Mouse (Mus musculus) adipocyte (in vitro differentiated cells): ENCODE data around the gene Clec2i.
"Not testable (repeated sequence)": the region's sequence is repeated elsewhere in the genome, so short reads cannot be mapped to it uniquely, and the experiment has no call there.

ENCODE experiments used
- DNase-seq: peaks from one replicate; pipeline ENCODE4 v3.0.0-alpha.2; 2016; ENCODE audit warnings: low spot score

Clec2i gene

GRCm38 (mm10) chr6:128854895-128855294 lies 32.5 kb upstream of the Clec2i start:
- no peak for DNase-seq

GRCm38 (mm10) chr6:128855477-128855876 lies 31.9 kb upstream of the Clec2i start:
- no peak for DNase-seq

DNA sequence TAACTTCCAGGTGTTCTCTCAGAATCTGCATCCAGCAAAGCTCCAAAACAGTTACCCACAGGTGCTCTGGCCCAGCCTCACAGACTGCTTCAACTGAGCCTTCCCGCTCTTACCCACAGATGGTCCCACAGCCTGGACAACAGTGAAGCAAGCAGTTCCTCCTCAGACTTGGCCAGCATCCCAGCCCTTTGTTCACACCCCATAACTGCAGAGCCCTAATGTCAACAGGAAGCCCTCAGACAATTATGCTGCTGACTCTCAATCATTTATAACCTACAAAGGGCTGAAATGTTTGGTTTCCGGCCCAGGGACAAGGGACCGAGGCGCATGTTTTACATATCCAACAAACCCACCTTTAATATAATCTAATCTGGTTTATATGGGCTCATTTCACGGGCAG lies 31.1 kb upstream of the Clec2i start:
- DNase-seq: peak; percentile 42

GRCm38 (mm10) chr6:128857976-128858375 lies 29.4 kb upstream of the Clec2i start:
- DNase-seq: no peak

DNA sequence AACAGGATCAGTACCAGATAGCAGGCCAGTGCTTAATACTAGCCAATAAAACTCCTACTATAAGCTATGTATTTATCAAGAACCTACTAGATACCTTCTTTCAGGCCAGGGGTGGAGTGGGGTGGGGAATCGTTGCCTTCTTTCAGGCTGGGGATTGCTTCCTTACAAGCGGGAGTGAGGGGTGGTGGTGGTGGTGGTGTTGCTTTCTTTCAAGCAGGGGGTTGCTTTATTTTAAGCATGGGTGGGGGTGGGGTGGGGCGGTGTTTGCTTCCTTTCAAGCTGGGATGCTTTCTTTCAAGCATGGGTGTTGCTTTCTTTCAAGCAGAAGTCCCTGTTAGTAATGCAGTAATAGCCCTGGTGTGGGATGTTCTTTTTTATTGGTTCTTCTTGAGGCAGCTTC lies 18.5 kb upstream of the Clec2i start:
- no peak for DNase-seq

GRCm38 (mm10) chr6:128871910-128872610 lies 15.3 kb upstream of the Clec2i start:
- DNase-seq: no peak

- no peak for DNase-seq
Observed at GRCm38 (mm10) chr6:128888834-128889233, 1.4 kb downstream of the Clec2i start.

GRCm38 (mm10) chr6:128890948-128891355 lies 3.6 kb downstream of the Clec2i start, which contains the start of gene BC035044:
Gene BC035044, minus strand, starts transcription at chr6:128891126.
- DNase-seq: no peak

DNA sequence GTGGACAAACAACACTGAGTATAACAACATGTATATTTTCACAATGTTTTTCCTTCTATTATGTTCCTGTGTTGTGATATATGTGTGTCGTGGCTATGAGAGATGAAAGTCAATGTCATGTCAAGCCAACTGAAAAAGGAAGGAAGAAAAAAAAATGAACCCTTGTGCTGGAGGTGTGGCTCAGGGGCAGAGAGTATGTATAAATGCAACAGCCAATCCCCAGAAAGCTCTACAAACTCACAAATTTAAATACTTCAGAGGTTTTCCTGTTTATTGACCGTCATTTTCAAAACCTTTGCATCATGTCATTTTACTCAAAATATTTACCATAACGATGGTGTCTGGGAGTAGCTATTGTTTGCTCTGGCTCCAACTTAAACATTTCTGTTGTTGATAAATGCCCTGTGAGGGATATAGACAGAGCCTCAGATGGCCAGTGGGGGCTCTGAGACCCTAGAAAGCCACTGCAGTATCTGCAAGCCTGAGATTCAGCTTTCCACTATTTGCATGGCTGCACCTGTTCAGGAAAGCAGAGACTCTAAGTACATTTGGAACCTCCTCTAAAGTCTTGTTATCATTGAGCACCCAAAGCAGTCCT lies 8.1 kb downstream of the Clec2i start:
- no peak for DNase-seq

DNA sequence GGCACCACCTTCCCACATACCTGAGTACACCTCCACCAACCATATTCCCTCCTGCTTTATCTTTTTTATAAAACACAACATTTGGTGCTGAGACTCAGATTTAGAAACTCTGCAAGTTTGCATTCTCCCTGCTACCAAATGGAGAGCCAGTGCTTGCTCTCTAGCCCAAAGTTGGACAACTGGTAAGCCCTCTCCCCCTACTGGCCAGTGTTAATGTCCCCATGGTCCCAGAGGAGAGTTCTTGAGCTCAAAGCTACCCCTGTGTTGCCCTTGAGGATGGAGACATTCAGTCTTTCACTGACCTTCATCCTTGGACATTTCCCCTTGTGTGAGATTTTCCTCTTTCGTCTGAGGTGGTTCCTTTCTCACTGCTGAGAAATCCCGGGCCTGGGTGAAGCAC lies 12.7 kb downstream of the Clec2i start:
- DNase-seq: no peak

GRCm38 (mm10) chr6:128900796-128901552 lies 13.6 kb downstream of the Clec2i start:
- not testable (repeated sequence) for DNase-seq

DNA sequence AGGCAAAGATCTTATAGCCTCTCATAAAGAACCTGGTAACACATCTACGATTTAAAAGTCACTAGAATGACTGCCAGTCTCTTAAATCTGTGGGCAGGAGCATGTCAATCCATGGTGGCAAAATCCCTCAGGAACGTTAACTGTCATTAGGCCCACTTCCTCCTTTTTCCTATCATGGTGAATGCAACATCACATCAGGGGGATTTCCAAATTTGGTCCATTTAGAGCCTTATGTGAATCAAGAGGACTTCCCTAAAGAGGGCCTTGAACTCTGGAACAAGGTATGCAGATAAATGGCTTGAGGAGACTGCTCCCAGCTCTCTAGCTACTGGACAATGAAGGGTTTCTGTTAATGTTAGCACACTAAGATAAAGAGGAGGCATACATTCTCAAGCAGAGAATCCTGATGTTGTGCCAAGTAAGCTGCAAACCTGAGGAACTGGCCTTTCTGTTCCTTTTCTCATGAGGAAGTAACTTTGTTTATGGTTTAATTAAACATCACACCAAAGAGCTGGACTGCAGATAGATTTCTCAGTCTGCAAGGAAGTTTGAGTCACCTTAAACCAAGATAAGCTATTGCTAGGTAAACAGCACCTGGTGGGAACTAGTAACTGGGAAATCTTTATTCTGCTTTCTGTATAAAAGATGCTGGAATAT lies 26.3 kb downstream of the Clec2i start:
- DNase-seq: no peak

DNA sequence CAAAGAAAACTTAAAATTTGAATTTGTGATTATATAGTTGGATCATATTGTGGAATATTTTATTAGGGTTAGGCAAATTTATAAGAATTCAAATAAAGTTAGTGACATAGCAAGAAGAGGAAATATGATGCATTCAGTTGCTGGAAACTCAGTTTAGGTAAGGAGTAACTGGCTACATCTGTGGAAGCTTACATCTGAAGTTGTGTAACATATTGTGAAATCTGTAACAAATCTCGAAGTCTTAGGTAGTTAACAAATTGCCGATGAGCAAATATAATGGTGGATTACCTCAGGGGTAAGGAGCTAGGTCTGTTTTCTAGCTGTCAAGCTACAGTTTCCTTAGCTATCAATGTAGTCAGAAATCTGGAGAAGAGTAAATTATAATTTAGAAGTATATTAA lies 29.9 kb downstream of the Clec2i start:
- no peak for DNase-seq

GRCm38 (mm10) chr6:128933050-128933449 lies 45.7 kb downstream of the Clec2i start:
- DNase-seq: no peak

- DNase-seq: not testable (repeated sequence)
Observed at GRCm38 (mm10) chr6:128934081-128934480, 46.7 kb downstream of the Clec2i start, which contains the start of gene Clec2g. Gene Clec2g, plus strand, starts transcription at chr6:128934381.

GRCm38 (mm10) chr6:128935889-128936665 lies 48.7 kb downstream of the Clec2i start:
- DNase-seq: not testable (repeated sequence)

DNA sequence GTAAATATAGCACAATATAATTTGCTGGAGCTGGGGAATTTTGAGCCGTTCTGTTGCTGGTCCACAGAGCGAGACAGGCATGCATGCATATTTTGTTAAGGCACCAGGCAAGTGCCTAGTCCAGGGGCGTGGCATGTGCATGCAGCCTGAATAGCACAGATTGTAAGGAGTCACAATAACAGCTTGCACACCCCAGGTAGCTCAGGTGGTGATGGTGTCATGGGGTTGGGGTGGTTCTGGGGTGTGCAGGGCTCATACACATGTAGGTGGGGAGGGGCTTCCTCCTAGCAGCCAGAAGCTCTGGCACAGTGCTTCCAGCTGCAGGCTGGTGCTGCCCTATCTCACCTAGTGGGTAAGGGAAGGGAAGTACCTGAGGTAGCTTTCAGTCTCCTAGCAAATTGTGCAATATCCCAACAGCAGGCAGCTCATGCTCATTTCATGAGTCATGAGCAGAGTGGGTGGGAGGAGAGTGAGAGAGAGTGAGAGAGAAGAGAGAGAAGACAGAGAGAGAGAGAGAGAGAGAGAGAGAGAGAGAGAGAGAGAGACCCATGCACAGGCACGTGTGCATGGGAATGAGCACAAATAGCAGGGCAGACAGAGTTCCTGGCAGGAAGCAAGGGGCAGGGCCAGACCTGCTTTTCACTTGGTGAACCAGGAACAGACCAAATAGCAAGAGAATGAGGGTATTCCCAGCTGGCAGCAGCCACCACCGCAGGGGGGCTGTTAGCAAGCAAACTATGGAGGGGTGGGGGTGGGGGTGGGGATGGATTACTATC lies 54.4 kb downstream of the Clec2i start:
- no peak for DNase-seq

- DNase-seq: no peak
Observed at GRCm38 (mm10) chr6:128945564-128945963, 58.2 kb downstream of the Clec2i start.
